ENCODE assay signal across 28 mouse cellular contexts in the genomic region with DNA sequence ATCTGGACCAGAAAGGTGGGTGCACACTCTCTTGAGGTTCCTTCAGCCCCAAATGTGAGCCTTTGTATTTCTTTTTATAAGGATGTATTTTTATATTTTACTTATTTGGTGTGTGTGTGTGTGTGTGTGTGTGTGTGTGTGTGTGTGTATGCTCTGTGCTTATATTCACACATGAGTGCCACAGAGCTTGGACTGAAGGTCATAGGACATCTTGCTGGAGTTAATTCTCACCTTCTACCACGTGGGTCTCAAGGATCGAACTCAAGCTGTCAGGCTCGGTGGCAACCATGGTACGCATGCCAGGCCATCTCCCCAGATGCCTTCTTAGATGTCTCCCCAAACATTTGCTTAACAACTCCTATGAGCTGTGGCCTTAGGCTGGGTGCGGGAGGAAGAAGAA.
"Had no signal": no experiment of that assay in that cellular context is flagged by ENCODE, and none has a peak within 500 bp of the region (broad histone marks: within the 10 kb centered on the region; RNA-seq: fewer than 3 reads in every experiment).

No protein-coding gene starts in this region.

- H3K9me3 ChIP-seq: embryonic facial prominence, embryonic 10.5 days; embryonic facial prominence, embryonic 12.5 days; embryonic facial prominence, embryonic 13.5 days; embryonic facial prominence, embryonic 15.5 days; forebrain, embryonic 10.5 days; forebrain, embryonic 12.5 days; forebrain, embryonic 13.5 days; forebrain, embryonic 15.5 days had no signal

- H3K4me2 ChIP-seq: embryonic facial prominence, embryonic 12.5 days; embryonic facial prominence, embryonic 13.5 days; embryonic facial prominence, embryonic 15.5 days; forebrain, embryonic 12.5 days; forebrain, embryonic 13.5 days; forebrain, embryonic 15.5 days had no signal

- H3K36me3 ChIP-seq: embryonic facial prominence, embryonic 10.5 days; embryonic facial prominence, embryonic 12.5 days; embryonic facial prominence, embryonic 13.5 days; embryonic facial prominence, embryonic 15.5 days; forebrain, embryonic 10.5 days; forebrain, embryonic 12.5 days; forebrain, embryonic 15.5 days had no signal

- H3K9ac ChIP-seq: embryonic facial prominence, embryonic 12.5 days; embryonic facial prominence, embryonic 13.5 days; embryonic facial prominence, embryonic 15.5 days; forebrain, embryonic 12.5 days; forebrain, embryonic 13.5 days; forebrain, embryonic 15.5 days; forebrain, postnatal 0 days had no signal

- DNase-seq: cerebellum, adult 2 months; cerebellum, adult 8-10 months; cerebellum, adult 9-10 months; cerebellum, adult 9-11 months; cerebellum, postnatal 10 days; cerebellum, postnatal 14 days; cerebellum, postnatal 25 days; cerebellum, postnatal 36 days; embryo, embryonic 11 days; forebrain, postnatal 0 days; gastrocnemius, adult 2 months; gastrocnemius, postnatal 10 days; gastrocnemius, postnatal 14 days; gastrocnemius, postnatal 25 days; gastrocnemius, postnatal 36 days; heart, adult 11 months; heart, adult 18-20 months had no signal

- H3K27ac ChIP-seq: embryonic facial prominence, embryonic 15.5 days; forebrain, embryonic 10.5 days; forebrain, embryonic 12.5 days; forebrain, embryonic 13.5 days; forebrain, embryonic 15.5 days; gastrocnemius, adult 2 months had no signal

- ATAC-seq: forebrain, embryonic 13.5 days; forebrain, embryonic 14.5 days; forebrain, embryonic 15.5 days; forebrain, embryonic 16.5 days; forebrain, postnatal 0 days had no signal

- H3K4me1 ChIP-seq: forebrain, embryonic 13.5 days; forebrain, embryonic 15.5 days had no signal

- H3K4me3 ChIP-seq: embryonic facial prominence, embryonic 10.5 days; embryonic facial prominence, embryonic 12.5 days; embryonic facial prominence, embryonic 13.5 days; embryonic facial prominence, embryonic 15.5 days; erythroblast, embryonic 14.5 days; forebrain, embryonic 10.5 days; forebrain, embryonic 12.5 days; forebrain, embryonic 13.5 days; forebrain, embryonic 15.5 days; gastrocnemius, adult 2 months had no signal

- H3K27me3 ChIP-seq: embryonic facial prominence, embryonic 12.5 days; embryonic facial prominence, embryonic 13.5 days; forebrain, embryonic 15.5 days had no signal
